Mouse (Mus musculus): ENCODE results near the gene Emid1. TPM values are rescaled to one million over a fixed set of nuclear protein-coding genes. Genes with fewer than 3 reads are reported as not detected.

Emid1 gene
- polyA plus RNA-seq, 1 experiment from 2014 or later: 8.6 TPM

GRCm38 (mm10) chr11:5139372-5139771 is 12.7 kb downstream of the Emid1 start:
- H3K27ac ChIP-seq (replicated peaks): no peak overlapping the region
- no peak overlapping the region for H3K9ac ChIP-seq
- WGBS: 79% methylated on average over 9 of the region's 9 CpGs

GRCm38 (mm10) chr11:5138642-5139041 is 13.4 kb downstream of the Emid1 start:
- H3K36me3 ChIP-seq: no peaks in the 10 kb centered on the region
- H3K9me3 ChIP-seq: no peaks in the 10 kb centered on the region
- no peak overlapping the region for H3K4me2 ChIP-seq
- H3K4me1 ChIP-seq: peaks cover 25% of the 10 kb centered on the region
- no peak overlapping the region for H3K27ac ChIP-seq (replicated peaks)
- H3K27me3 ChIP-seq (replicated peaks): no peaks in the 10 kb centered on the region
- ATAC-seq (ENCODE audit: extremely low read depth, insufficient number of reproducible peaks, low FRiP score, low TSS enrichment): no peak
- no peak overlapping the region for H3K9ac ChIP-seq
- no peak overlapping the region for H3K4me3 ChIP-seq
- WGBS: 64% methylated on average over 2 of the region's 2 CpGs

More at GRCm38 (mm10) chr11:5139372-5139771, 12.7 kb downstream of the Emid1 start:
- ATAC-seq (ENCODE audit: extremely low read depth, insufficient number of reproducible peaks, low FRiP score, low TSS enrichment): no peak
- Histone ChIP-seq H3K4me2 (no peak overlapping the region), H3K4me3 (no peak overlapping the region), H3K9me3 (no peaks in the 10 kb centered on the region), H3K36me3 (no peaks in the 10 kb centered on the region), H3K27me3 (replicated peaks) (no peaks in the 10 kb centered on the region), H3K4me1 (peaks cover 25% of the 10 kb centered on the region)

GRCm38 (mm10) chr11:5135914-5136313 is 16.1 kb downstream of the Emid1 start:
- Histone ChIP-seq H3K9me3 (no peaks in the 10 kb centered on the region), H3K4me2 (no peak overlapping the region), H3K4me1 (peaks cover 19% of the 10 kb centered on the region), H3K27me3 (replicated peaks) (no peaks in the 10 kb centered on the region), H3K4me3 (no peak overlapping the region), H3K9ac (peak overlapping the region; percentile 44; the same call in 1 of the 2 replicates), H3K27ac (replicated peaks) (no peak overlapping the region), H3K36me3 (no peaks in the 10 kb centered on the region)
- ATAC-seq (ENCODE audit: extremely low read depth, insufficient number of reproducible peaks, low FRiP score, low TSS enrichment): no peak
- 64% methylated on average over 11 of the region's 11 CpGs for whole genome bisulfite sequencing

DNA sequence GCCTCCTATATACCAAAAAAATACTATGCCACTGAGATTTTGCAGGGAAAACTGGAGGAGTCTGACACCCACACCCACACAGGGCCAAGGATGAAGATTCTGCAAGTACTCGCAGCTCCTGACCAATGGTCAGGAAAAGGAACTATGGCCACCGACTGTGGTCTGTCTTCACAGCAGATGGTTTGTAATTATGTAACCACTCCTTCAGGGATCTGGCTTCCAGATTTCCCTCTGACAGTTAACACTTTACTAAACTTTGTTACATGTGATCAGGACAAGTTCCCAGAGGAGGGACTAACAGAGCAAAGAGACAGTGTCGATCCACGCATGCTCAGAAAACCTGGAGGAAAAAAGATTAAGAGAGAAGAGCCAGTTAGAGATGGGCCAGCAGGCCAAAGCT is 19.3 kb downstream of the Emid1 start:
- H3K27ac ChIP-seq (replicated peaks): no peak overlapping the region
- no peak overlapping the region for H3K4me2 ChIP-seq
- no peak overlapping the region for H3K9ac ChIP-seq
- peaks cover 15% of the 10 kb centered on the region for H3K4me1 ChIP-seq
- H3K36me3 ChIP-seq: no peaks in the 10 kb centered on the region
- no peaks in the 10 kb centered on the region for H3K27me3 ChIP-seq (replicated peaks)
- no peaks in the 10 kb centered on the region for H3K9me3 ChIP-seq
- ATAC-seq (ENCODE audit: extremely low read depth, insufficient number of reproducible peaks, low FRiP score, low TSS enrichment): no peak
- H3K4me3 ChIP-seq: no peak overlapping the region
- 67% methylated on average over 4 of the region's 4 CpGs for WGBS

DNA sequence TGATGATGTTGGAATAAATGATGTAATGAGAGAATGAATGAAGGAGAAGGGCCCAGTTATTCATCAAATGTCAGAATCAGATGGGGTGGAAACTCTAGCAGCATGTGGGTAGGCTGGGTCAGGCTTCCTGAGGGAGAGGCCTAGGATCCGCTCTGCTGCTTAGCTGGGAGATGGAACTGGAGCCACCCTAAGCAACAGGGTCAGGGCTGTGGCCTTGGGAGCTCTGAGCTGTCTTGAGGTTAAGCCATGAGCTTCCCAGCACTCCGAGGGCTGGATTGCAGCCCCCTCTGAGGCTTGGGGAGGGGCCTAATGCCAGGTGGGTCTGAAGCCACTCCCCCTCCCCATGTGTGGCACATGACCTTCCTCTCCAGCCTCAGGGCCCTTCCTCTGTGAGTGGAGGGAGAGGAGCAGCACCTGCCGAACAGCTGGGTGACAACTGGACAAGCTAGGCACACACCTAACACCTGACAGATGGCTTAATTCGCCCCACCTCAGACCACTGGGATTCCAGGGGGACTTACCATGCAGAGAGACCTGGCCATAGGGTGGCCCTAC is 21.9 kb downstream of the Emid1 start:
- H3K4me2 ChIP-seq: no peak overlapping the region
- no peak overlapping the region for H3K4me3 ChIP-seq
- no peaks in the 10 kb centered on the region for H3K27me3 ChIP-seq (replicated peaks)
- no peak; the same call in 1 of the 2 replicates for ATAC-seq (ENCODE audit: extremely low read depth, insufficient number of reproducible peaks, low FRiP score, low TSS enrichment)
- H3K4me1 ChIP-seq: peaks cover 13% of the 10 kb centered on the region
- WGBS: 63% methylated on average over 4 of the region's 4 CpGs
- no peaks in the 10 kb centered on the region for H3K9me3 ChIP-seq
- no peak overlapping the region for H3K27ac ChIP-seq (replicated peaks)
- H3K36me3 ChIP-seq: no peaks in the 10 kb centered on the region
- no peak overlapping the region for H3K9ac ChIP-seq

DNA sequence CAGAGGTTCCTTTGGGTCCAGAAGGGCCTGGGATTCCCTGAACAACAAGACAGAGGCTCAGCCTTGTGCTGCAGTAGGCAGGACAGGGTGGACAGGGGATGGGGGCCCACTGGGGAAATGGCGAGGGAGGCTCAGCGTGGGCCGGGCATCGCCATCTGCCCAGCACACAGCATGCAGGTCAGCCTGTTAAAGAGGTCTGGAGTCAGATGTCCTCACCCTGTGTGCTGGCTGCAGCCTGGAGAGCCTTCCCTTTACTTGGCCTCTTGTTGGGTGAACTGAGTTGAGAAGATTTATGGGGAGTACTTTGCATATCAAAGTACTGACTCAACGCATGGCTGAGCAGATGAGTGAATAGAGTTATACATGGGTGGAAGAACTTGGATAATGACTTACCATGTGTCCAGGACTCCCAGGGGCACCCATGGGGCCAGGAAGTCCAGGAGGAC is 23.0 kb downstream of the Emid1 start:
- ATAC-seq (ENCODE audit: extremely low read depth, insufficient number of reproducible peaks, low FRiP score, low TSS enrichment): no peak
- H3K4me3 ChIP-seq: no peak overlapping the region
- peaks cover 13% of the 10 kb centered on the region for H3K4me1 ChIP-seq
- H3K36me3 ChIP-seq: no peaks in the 10 kb centered on the region
- H3K27me3 ChIP-seq (replicated peaks): no peaks in the 10 kb centered on the region
- H3K9ac ChIP-seq: no peak overlapping the region
- no peak overlapping the region for H3K27ac ChIP-seq (replicated peaks)
- WGBS: 60% methylated on average over 5 of the region's 5 CpGs
- no peak overlapping the region for H3K4me2 ChIP-seq
- H3K9me3 ChIP-seq: no peaks in the 10 kb centered on the region

DNA sequence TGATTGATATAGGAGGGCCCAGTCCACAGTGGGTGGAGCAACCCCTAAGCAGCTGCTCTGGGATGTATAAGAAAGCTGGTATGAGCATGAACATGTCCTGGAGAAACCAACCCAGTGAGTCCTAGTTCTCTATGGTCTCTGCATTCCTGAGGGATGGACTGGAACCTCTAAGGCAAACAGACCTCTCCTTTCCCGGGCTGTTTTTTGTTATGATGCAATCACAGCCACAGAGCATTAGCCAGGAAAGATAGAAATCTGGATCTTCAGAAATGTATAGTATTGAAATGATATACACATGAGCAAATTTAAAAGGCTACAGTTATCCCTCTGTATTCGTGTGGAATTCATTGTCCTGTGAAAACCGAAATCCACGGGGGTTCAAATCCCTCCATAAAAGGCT is 26.3 kb downstream of the Emid1 start:
- ATAC-seq (ENCODE audit: extremely low read depth, insufficient number of reproducible peaks, low FRiP score, low TSS enrichment): no peak
- Histone ChIP-seq H3K4me1 (peaks cover 13% of the 10 kb centered on the region), H3K4me3 (no peak overlapping the region), H3K27me3 (replicated peaks) (no peaks in the 10 kb centered on the region), H3K4me2 (no peak overlapping the region), H3K27ac (replicated peaks) (no peak overlapping the region), H3K36me3 (no peaks in the 10 kb centered on the region), H3K9me3 (no peaks in the 10 kb centered on the region), H3K9ac (no peak overlapping the region)
- WGBS: 71% methylated on average over 4 of the region's 4 CpGs

GRCm38 (mm10) chr11:5114931-5115581 is 37.0 kb downstream of the Emid1 start:
- H3K4me3 ChIP-seq: no peak overlapping the region
- no peak overlapping the region for H3K27ac ChIP-seq (replicated peaks)
- H3K4me2 ChIP-seq: no peak overlapping the region
- H3K9ac ChIP-seq: no peak overlapping the region
- H3K27me3 ChIP-seq (replicated peaks): no peaks in the 10 kb centered on the region
- H3K4me1 ChIP-seq: peaks cover 11% of the 10 kb centered on the region
- H3K9me3 ChIP-seq: no peaks in the 10 kb centered on the region
- 26% methylated on average over 13 of the region's 13 CpGs for WGBS
- no peaks in the 10 kb centered on the region for H3K36me3 ChIP-seq
- 0 out of 2 replicates have a peak, but pooled peaks have one; percentile 32 for ATAC-seq (ENCODE audit: extremely low read depth, insufficient number of reproducible peaks, low FRiP score, low TSS enrichment)

GRCm38 (mm10) chr11:5113645-5114044 is 38.4 kb downstream of the Emid1 start:
- no peaks in the 10 kb centered on the region for H3K9me3 ChIP-seq
- WGBS: 86% methylated on average over 7 of the region's 7 CpGs
- no peaks in the 10 kb centered on the region for H3K36me3 ChIP-seq
- H3K27me3 ChIP-seq (replicated peaks): no peaks in the 10 kb centered on the region
- H3K4me2 ChIP-seq: no peak overlapping the region
- no peak overlapping the region for H3K9ac ChIP-seq
- no peak overlapping the region for H3K27ac ChIP-seq (replicated peaks)
- no peak for ATAC-seq (ENCODE audit: extremely low read depth, insufficient number of reproducible peaks, low FRiP score, low TSS enrichment)
- H3K4me1 ChIP-seq: peaks cover 16% of the 10 kb centered on the region
- no peak overlapping the region for H3K4me3 ChIP-seq

DNA sequence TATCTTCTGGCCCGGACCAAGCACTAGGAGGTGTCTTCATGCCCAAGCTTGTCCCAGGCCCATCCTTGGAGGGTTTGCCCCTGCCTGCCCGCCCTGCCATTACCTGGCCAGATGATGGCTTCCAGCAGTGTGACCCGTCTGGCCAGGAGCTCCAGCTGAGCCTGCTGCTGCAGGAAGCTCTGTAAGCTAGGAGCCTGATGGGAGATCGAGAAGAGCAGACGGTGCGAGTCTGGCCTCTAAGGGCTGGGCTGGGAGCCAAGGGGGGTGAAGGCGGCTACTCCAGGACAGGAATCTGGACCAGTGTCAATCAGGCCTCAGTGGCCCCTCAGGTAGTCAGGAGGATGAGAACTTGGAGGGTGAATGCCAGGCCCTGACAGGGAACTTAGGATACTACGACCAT is 42.6 kb downstream of the Emid1 start:
- Histone ChIP-seq H3K9me3 (no peaks in the 10 kb centered on the region), H3K9ac (no peak overlapping the region; the same call in 1 of the 2 replicates), H3K4me2 (no peak overlapping the region), H3K4me1 (peaks cover 16% of the 10 kb centered on the region), H3K4me3 (no peak overlapping the region), H3K27me3 (replicated peaks) (no peaks in the 10 kb centered on the region), H3K36me3 (peaks cover 10% of the 10 kb centered on the region), H3K27ac (replicated peaks) (no peak overlapping the region)
- ATAC-seq (ENCODE audit: extremely low read depth, insufficient number of reproducible peaks, low FRiP score, low TSS enrichment): no peak
- WGBS: 44% methylated on average over 8 of the region's 8 CpGs

GRCm38 (mm10) chr11:5103986-5104509 is 48.0 kb downstream of the Emid1 start:
- H3K9ac ChIP-seq: no peak overlapping the region
- no peak overlapping the region for H3K4me2 ChIP-seq
- H3K27ac ChIP-seq (replicated peaks): no peak overlapping the region
- no peaks in the 10 kb centered on the region for H3K9me3 ChIP-seq
- no peak overlapping the region for H3K4me3 ChIP-seq
- ATAC-seq (ENCODE audit: extremely low read depth, insufficient number of reproducible peaks, low FRiP score, low TSS enrichment): no peak
- H3K4me1 ChIP-seq: peaks cover 13% of the 10 kb centered on the region
- peaks cover 29% of the 10 kb centered on the region for H3K36me3 ChIP-seq
- H3K27me3 ChIP-seq (replicated peaks): no peaks in the 10 kb centered on the region
- WGBS: 98% methylated on average over 4 of the region's 4 CpGs

- H3K4me1 ChIP-seq: peaks cover 14% of the 10 kb centered on the region
- no peak overlapping the region for H3K4me2 ChIP-seq
- no peak overlapping the region for H3K9ac ChIP-seq
- no peak overlapping the region for H3K4me3 ChIP-seq
- peaks cover 29% of the 10 kb centered on the region for H3K36me3 ChIP-seq
- H3K9me3 ChIP-seq: no peaks in the 10 kb centered on the region
- 66% methylated on average over 7 of the region's 7 CpGs for WGBS
- H3K27ac ChIP-seq (replicated peaks): no peak overlapping the region
- H3K27me3 ChIP-seq (replicated peaks): no peaks in the 10 kb centered on the region
- ATAC-seq (ENCODE audit: extremely low read depth, insufficient number of reproducible peaks, low FRiP score, low TSS enrichment): no peak
Observed at GRCm38 (mm10) chr11:5102384-5102783, 49.7 kb downstream of the Emid1 start.
